Mouse (Mus musculus): ENCODE measurements around the gene Srbd1.
A peak's percentile ranks its signal among the peaks of the same experiment; 100 is the strongest.

DNA sequence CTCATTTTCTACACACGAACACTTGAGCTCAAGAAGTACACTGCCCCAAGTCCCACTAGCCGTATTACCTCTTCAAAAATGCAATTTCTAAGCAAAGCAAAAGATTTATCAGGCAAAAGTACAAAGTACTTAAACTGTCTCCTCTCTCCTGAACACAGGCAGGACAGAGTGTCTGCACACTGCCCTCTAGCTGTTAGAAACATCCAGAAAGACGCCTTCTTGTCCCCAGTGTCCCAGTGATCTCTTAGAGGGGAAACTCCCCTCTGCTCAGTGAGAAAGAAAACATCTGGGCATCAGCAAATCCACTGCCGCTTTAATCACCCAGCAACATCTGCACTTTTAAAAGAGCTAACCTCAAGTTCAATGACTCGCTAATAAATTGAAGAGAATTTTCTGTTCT lies 12.4 kb downstream of the Srbd1 start:
- TF ChIP-seq CTCF (IDR thresholded peaks at IDR 0.05; ENCODE audit: low read depth, low read length) (peak; percentile 24), EP300 (IDR thresholded peaks at IDR 0.05; ENCODE audit: insufficient read depth, low read depth, low read length) (no peak)
